In the genomic region with DNA sequence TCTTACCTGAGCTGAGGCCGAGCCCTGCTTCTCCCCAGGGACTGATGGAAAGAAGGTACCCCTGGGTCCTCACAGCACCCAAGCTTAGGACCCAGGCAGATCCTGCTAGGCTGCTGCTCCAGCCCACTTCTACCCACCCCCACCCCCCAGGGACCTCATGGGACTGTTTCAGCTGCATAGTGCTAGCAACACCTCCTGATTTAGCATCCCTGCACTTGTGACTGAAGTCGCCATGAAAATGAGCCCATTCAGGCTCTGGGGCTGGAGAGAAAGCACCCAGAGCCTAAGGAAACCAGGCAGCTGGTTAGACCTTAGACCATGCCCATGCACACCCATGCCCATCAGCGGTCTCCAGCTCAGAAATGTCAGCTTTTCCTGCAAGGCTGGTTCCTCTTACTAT, we compare ENCODE assay signal across 17 mouse cellular contexts. TPM values are rescaled to one million over a fixed set of nuclear protein-coding genes. Genes with fewer than 3 reads are reported as not detected.
"Had no signal": no experiment of that assay in that cellular context is flagged by ENCODE, and none has a peak within 500 bp of the region (broad histone marks: within the 10 kb centered on the region; RNA-seq: fewer than 3 reads in every experiment).

No protein-coding gene starts in this region.

- DNase-seq: kidney, adult 9 months; kidney, postnatal 14 days; lung, postnatal 14 days; retina, postnatal 1 day; right cerebral cortex, postnatal 4 days; spleen, adult 18-20 months had no signal

- H3K9ac ChIP-seq: liver, embryonic 12.5 days; lung, embryonic 15.5 days; midbrain, embryonic 12.5 days; neural tube, embryonic 13.5 days had no signal

- H3K4me2 ChIP-seq: liver, embryonic 12.5 days; lung, embryonic 15.5 days; midbrain, embryonic 12.5 days; neural tube, embryonic 13.5 days had no signal

- H3K36me3 ChIP-seq: limb, embryonic 10.5 days; liver, embryonic 12.5 days; lung, embryonic 15.5 days; midbrain, embryonic 12.5 days; neural tube, embryonic 13.5 days had no signal

- H3K27ac ChIP-seq: limb, embryonic 10.5 days; liver, embryonic 12.5 days; lung, embryonic 15.5 days; midbrain, embryonic 12.5 days; neural tube, embryonic 13.5 days had no signal

- H3K27me3 ChIP-seq: lung, embryonic 15.5 days; neural tube, embryonic 13.5 days had no signal

- H3K9me3 ChIP-seq: limb, embryonic 10.5 days; liver, embryonic 12.5 days; lung, embryonic 15.5 days; midbrain, embryonic 12.5 days; neural tube, embryonic 13.5 days had no signal

- ATAC-seq: inflammation-experienced regulatory T-cells, adult 6 months; liver, embryonic 12.5 days; midbrain, embryonic 16.5 days had no signal

- H3K4me3 ChIP-seq: limb, embryonic 10.5 days; liver, embryonic 12.5 days; lung, embryonic 15.5 days; midbrain, embryonic 12.5 days; neural tube, embryonic 13.5 days had no signal

RNA-seq across cellular contexts. Expression of gene Adora1, which starts 17.3 kb away (rescaled TPM):
- total RNA-seq: megakaryocyte-erythroid progenitor cell, adult 5-6 weeks had no signal
- polyA plus RNA-seq: inflammation-experienced regulatory T-cells, adult 6 months had no signal

RNA-seq across cellular contexts. Expression of gene Mybph, which starts 24.7 kb away (rescaled TPM):
- total RNA-seq: layer of hippocampus, postnatal 10 days; left cerebral cortex, postnatal 14 days; megakaryocyte-erythroid progenitor cell, adult 5-6 weeks had no signal
- polyA plus RNA-seq: inflammation-experienced regulatory T-cells, adult 6 months; midbrain, embryonic 12.5 days; stomach, embryonic 14.5 days had no signal
